Mouse (Mus musculus): ENCODE data around the gene Ttpal. TPM values are rescaled to one million over a fixed set of nuclear protein-coding genes. Genes with fewer than 3 reads are reported as not detected.
"Not testable (repeated sequence)": the region's sequence is repeated elsewhere in the genome, so short reads cannot be mapped to it uniquely, and the experiment has no call there.

The Ttpal gene
- polyA plus RNA-seq, 1 experiment: 63.2 TPM

DNA sequence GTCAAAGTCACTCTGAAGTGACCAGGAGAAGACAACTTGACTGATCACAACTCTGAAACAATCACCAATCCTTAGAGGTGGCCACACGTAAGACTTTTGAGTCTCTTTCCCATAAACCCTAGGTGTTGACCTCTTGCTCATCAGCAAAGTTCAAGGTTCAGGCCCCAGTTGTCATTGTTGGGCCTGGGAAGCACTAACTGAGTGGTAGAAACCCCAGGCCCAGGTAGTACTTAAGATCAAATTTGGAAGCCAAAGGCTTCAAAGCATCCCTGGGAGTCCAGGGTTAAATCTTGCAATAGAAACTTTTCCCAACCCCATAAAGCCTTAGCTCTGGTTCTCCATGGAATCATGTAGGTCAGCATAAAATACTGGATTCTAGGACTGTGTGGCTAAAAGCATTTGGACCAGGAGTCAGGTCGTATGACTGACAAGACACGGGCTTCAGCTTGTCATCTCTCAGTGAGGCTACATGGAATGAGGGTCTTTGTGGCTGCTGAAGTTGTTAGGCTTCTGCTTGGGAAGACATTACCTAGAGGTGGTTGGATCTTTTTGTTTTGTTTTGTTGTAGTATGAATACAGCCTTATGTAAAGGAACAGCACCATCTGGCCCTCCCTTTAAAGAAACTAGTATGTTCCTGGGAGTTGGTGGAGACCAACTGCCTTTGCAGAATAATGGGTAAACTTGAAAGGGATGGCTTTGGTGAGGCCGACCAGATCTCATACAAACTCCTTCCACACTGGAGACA, 14.0 kb downstream of the Ttpal start:
- DNase-seq: no peak
- H3K36me3 ChIP-seq (ENCODE audit: control insufficient read depth, insufficient read depth, low read length): peaks cover 82% of the 10 kb centered on the region
- no peaks in the 10 kb centered on the region for H3K27me3 ChIP-seq (ENCODE audit: control insufficient read depth, insufficient read depth, low read length)
- H3K4me3 ChIP-seq (ENCODE audit: control insufficient read depth, insufficient read depth, low read length): no peak overlapping the region
- H3K27ac ChIP-seq (ENCODE audit: control insufficient read depth, insufficient read depth, low read length): no peak overlapping the region
- TF ChIP-seq POLR2A (IDR thresholded peaks at IDR 0.05; ENCODE audit: control insufficient read depth, extremely low read depth, insufficient read depth, low read length, poor library complexity) (no peak), CTCF (IDR thresholded peaks at IDR 0.05; ENCODE audit: borderline replicate concordance, control insufficient read depth, extremely low read depth, insufficient read depth, low read length, poor library complexity) (no peak)
- H3K4me1 ChIP-seq (replicated peaks; ENCODE audit: control insufficient read depth, insufficient read depth, low read length): no peaks in the 10 kb centered on the region
- WGBS: 88% methylated on average over 4 of the region's 4 CpGs

DNA sequence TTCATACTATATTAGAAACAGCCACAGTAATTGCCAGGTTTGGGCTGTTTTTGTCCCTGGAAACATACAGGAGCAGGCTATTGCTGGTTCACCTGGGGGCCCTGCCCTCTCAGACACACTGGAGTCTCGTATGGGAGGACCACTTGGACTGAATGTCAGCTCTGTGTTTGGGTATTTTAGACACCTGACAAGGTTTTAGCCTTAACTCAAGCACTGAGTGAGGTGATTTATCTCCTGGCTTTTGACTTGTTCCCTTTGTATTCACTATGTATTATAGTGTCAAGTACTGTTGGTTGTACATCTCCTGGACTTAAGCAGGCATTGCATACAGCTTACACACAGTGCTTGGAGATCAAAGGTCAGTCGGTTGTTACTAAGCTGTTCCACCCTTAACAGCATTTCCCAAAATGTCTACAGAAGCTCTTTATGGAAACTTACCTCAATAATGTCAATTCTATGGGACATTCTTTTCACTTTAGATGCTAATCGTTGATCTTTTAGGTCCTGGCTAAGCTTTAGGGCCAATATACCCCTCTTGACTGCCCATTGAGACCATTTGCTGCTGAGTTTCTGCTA, 14.6 kb downstream of the Ttpal start:
- no peak overlapping the region for H3K4me3 ChIP-seq (ENCODE audit: control insufficient read depth, insufficient read depth, low read length)
- no peaks in the 10 kb centered on the region for H3K4me1 ChIP-seq (replicated peaks; ENCODE audit: control insufficient read depth, insufficient read depth, low read length)
- H3K27me3 ChIP-seq (ENCODE audit: control insufficient read depth, insufficient read depth, low read length): no peaks in the 10 kb centered on the region
- no peak for TF ChIP-seq POLR2A (IDR thresholded peaks at IDR 0.05; ENCODE audit: control insufficient read depth, extremely low read depth, insufficient read depth, low read length, poor library complexity)
- 73% methylated on average over 3 of the region's 3 CpGs for WGBS
- H3K27ac ChIP-seq (ENCODE audit: control insufficient read depth, insufficient read depth, low read length): no peak overlapping the region
- peaks cover 86% of the 10 kb centered on the region for H3K36me3 ChIP-seq (ENCODE audit: control insufficient read depth, insufficient read depth, low read length)
- DNase-seq: no peak

DNA sequence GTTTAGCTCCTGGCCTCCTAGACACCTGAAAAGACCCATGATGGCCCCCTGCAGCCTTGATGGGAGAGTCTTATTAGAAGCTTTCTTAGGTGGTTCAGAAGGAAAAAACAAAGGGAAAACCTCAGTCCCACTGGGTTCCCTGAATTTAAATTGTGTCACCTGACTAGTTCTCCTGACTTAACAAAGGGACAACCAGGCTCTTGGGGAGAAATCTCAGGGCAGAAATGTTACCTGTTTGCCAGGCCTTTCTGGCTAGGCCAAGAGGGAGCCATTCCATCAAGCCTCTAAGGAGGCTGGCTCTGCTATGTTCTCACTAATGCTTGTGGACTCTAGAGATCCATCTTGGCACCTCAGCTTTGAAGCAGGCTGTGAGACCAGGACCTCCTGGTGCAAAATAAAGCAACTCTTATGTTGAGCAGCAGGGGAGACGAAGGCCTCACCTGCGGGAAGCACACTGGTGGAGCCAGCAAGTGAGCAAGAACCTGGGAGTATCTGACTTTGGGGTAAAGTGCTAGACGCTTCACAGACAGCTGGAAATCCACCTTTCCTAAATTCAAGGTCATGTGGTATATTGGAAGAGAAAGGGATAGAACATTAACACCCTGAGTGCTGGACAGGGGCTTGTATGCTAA, 15.2 kb downstream of the Ttpal start:
- Histone ChIP-seq H3K36me3 (ENCODE audit: control insufficient read depth, insufficient read depth, low read length) (peaks cover 90% of the 10 kb centered on the region), H3K27ac (ENCODE audit: control insufficient read depth, insufficient read depth, low read length) (no peak overlapping the region), H3K4me1 (replicated peaks; ENCODE audit: control insufficient read depth, insufficient read depth, low read length) (no peaks in the 10 kb centered on the region), H3K27me3 (ENCODE audit: control insufficient read depth, insufficient read depth, low read length) (no peaks in the 10 kb centered on the region), H3K4me3 (ENCODE audit: control insufficient read depth, insufficient read depth, low read length) (no peak overlapping the region)
- WGBS: 95% methylated on average over 3 of the region's 3 CpGs
- TF ChIP-seq POLR2A (IDR thresholded peaks at IDR 0.05; ENCODE audit: control insufficient read depth, extremely low read depth, insufficient read depth, low read length, poor library complexity) (no peak), CTCF (IDR thresholded peaks at IDR 0.05; ENCODE audit: borderline replicate concordance, control insufficient read depth, extremely low read depth, insufficient read depth, low read length, poor library complexity) (no peak)
- no peak for DNase-seq

DNA sequence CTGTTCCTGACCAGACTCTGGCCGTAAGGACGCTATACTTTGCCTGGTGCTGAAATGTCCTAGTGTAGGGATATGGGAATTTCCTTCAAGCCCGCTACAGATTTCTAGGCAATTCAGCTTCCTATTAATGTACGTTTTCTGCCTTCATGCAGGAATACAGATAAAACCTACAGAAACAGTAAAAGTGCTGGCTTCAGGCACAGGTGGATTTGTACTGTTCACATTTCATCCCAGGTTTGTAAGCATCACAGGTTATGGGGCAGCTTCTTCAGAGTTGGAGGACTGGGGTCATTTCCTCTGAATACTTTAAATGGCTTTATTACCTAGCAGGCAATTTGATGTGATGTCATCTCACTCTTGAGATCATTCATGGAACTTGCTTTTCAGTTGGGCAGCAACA, 15.8 kb downstream of the Ttpal start:
- H3K27ac ChIP-seq (ENCODE audit: control insufficient read depth, insufficient read depth, low read length): no peak overlapping the region
- no peak for DNase-seq
- no peaks in the 10 kb centered on the region for H3K4me1 ChIP-seq (replicated peaks; ENCODE audit: control insufficient read depth, insufficient read depth, low read length)
- peaks cover 93% of the 10 kb centered on the region for H3K36me3 ChIP-seq (ENCODE audit: control insufficient read depth, insufficient read depth, low read length)
- no peaks in the 10 kb centered on the region for H3K27me3 ChIP-seq (ENCODE audit: control insufficient read depth, insufficient read depth, low read length)
- no peak overlapping the region for H3K4me3 ChIP-seq (ENCODE audit: control insufficient read depth, insufficient read depth, low read length)
- no peak for TF ChIP-seq CTCF (IDR thresholded peaks at IDR 0.05; ENCODE audit: borderline replicate concordance, control insufficient read depth, extremely low read depth, insufficient read depth, low read length, poor library complexity)
- TF ChIP-seq POLR2A (IDR thresholded peaks at IDR 0.05; ENCODE audit: control insufficient read depth, extremely low read depth, insufficient read depth, low read length, poor library complexity): no peak
- WGBS: 97% methylated on average over 4 of the region's 4 CpGs

DNA sequence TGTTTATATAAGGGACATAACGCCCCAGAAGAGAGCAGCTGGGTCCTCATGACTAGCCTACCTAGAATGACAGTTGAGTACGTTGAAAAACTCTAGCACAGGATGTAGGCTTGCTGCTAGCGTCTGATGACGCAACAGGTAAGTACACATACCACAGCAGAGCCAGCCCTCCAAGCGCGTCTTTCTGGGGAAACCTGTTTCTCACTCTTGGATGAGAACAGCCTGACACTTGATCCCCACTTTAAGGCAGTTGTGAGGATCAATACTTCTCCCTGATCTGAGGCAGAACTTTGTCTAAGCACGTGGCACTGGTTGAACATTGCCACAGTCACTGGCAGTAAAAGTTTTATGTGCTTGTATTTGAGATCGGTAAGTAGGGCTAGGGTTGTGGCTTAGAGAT, 18.3 kb downstream of the Ttpal start:
- TF ChIP-seq CTCF (IDR thresholded peaks at IDR 0.05; ENCODE audit: borderline replicate concordance, control insufficient read depth, extremely low read depth, insufficient read depth, low read length, poor library complexity): no peak
- no peak overlapping the region for H3K27ac ChIP-seq (ENCODE audit: control insufficient read depth, insufficient read depth, low read length)
- no peaks in the 10 kb centered on the region for H3K4me1 ChIP-seq (replicated peaks; ENCODE audit: control insufficient read depth, insufficient read depth, low read length)
- no peaks in the 10 kb centered on the region for H3K27me3 ChIP-seq (ENCODE audit: control insufficient read depth, insufficient read depth, low read length)
- no peak overlapping the region for H3K4me3 ChIP-seq (ENCODE audit: control insufficient read depth, insufficient read depth, low read length)
- no peak for DNase-seq
- H3K36me3 ChIP-seq (ENCODE audit: control insufficient read depth, insufficient read depth, low read length): peaks cover 97% of the 10 kb centered on the region
- WGBS: 85% methylated on average over 8 of the region's 8 CpGs

DNA sequence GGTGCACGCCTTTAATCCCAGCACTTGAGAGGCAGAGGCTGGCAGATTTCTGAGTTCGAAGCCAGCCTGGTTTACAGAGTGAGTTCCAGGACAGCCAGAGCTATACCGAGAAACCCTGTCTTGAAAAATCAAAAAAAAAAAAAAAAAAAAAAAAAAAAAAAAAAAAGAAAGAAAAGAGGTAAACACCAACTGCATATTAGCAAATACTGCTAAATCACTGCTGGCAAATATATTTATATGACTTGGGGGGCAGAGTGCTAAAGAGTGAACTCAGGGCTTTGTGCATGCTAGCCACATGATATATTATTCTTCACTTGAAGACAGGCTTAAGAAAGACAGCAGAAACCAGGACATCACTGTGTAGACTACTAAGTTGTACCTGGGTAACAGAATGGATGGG, 19.3 kb downstream of the Ttpal start:
- not testable (repeated sequence) for H3K4me3 ChIP-seq (ENCODE audit: control insufficient read depth, insufficient read depth, low read length); H3K27ac ChIP-seq (ENCODE audit: control insufficient read depth, insufficient read depth, low read length); H3K27me3 ChIP-seq (ENCODE audit: control insufficient read depth, insufficient read depth, low read length); H3K4me1 ChIP-seq (replicated peaks; ENCODE audit: control insufficient read depth, insufficient read depth, low read length); DNase-seq
- 96% methylated on average over 3 of the region's 3 CpGs for WGBS
- H3K36me3 ChIP-seq (ENCODE audit: control insufficient read depth, insufficient read depth, low read length): peaks cover 97% of the 10 kb centered on the region

DNA sequence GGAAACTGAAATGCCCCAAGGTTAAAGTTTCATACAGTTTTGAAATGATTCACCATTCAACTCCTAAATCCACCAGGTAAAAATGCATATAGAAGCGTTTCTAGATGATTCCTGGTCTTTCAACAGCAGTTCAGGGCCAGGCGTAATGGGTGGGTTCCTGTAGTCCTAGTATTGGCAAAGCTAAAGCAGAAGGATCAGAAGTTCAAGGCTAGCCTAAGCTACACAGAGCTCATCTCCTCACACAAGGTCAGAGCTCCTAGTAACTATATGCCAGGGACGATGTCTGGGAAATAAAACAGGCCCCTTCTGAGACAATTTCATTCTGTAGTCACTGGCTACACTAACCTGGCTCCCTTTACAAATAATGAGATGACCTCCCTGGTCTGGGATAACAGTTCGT, 29.1 kb downstream of the Ttpal start:
- WGBS: 98% methylated on average over 4 of the region's 4 CpGs
- no peak for TF ChIP-seq POLR2A (IDR thresholded peaks at IDR 0.05; ENCODE audit: control insufficient read depth, extremely low read depth, insufficient read depth, low read length, poor library complexity)
- TF ChIP-seq CTCF (IDR thresholded peaks at IDR 0.05; ENCODE audit: borderline replicate concordance, control insufficient read depth, extremely low read depth, insufficient read depth, low read length, poor library complexity): no peak
- no peak for DNase-seq
- peaks cover 90% of the 10 kb centered on the region for H3K36me3 ChIP-seq (ENCODE audit: control insufficient read depth, insufficient read depth, low read length)
- H3K27me3 ChIP-seq (ENCODE audit: control insufficient read depth, insufficient read depth, low read length): no peaks in the 10 kb centered on the region
- H3K4me1 ChIP-seq (replicated peaks; ENCODE audit: control insufficient read depth, insufficient read depth, low read length): no peaks in the 10 kb centered on the region
- no peak overlapping the region for H3K27ac ChIP-seq (ENCODE audit: control insufficient read depth, insufficient read depth, low read length)
- no peak overlapping the region for H3K4me3 ChIP-seq (ENCODE audit: control insufficient read depth, insufficient read depth, low read length)
